Mouse (Mus musculus): Measurements from ENCODE around the gene Arl1.
"Not testable (repeated sequence)": the region's sequence is repeated elsewhere in the genome, so short reads cannot be mapped to it uniquely, and the experiment has no call there.

DNA sequence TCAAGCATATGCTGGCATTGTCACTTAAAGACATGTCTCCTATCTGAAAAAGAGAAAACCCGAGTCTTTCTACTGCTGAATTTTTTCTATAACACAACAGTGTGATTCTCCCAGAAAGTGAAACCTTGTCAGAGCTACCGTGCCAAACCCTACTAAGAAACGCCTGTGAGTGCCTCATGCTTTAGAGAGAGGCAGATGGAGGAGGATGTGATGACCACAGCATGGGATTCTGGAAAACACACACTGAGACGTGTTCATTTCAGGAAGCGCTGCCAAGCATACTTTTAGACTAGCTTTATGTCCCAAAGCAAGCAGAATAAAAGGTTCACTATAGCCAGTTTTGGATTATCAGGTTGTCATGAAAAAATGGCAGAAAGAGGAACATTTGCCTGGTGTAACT lies 42.3 kb downstream of the Arl1 start:
- not testable (repeated sequence) for TF ChIP-seq CTCF (conservative IDR thresholded peaks at IDR 0.05; ENCODE audit: low read length); POU5F1 (IDR thresholded peaks at IDR 0.05; ENCODE audit: borderline replicate concordance, low read length); NANOG (IDR thresholded peaks at IDR 0.05; ENCODE audit: borderline replicate concordance, low read length)
